Mouse (Mus musculus): ENCODE measurements around the gene Npas4.
"Not testable (repeated sequence)": the region's sequence is repeated elsewhere in the genome, so short reads cannot be mapped to it uniquely, and the experiment has no call there.

The Npas4 gene

GRCm38 (mm10) chr19:4994043-4994442, 3.9 kb upstream of the Npas4 start:
- no peak for DNase-seq (ENCODE audit: low read depth in 1 of 2, low spot score in 2 of 2)

DNA sequence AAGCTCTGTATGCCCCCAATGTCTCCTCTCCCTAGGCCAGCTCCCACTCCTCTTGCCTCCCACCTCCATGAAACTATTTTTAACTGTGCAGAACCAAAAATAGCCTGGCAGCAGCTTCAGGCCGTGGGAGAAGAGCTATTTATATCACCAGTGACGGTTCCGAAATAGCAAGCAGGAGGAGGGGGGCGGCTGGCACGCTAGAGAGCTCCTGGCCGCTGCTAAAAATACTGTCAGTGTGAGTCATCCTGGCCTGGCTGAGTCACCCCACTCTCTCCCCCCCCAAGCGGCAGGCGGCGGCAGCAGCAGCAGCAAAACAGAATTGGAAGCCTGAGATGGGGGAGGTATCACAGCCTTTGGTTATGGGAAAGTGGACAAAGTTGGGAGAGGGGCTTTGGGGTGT, 2.8 kb upstream of the Npas4 start:
- no peak for DNase-seq (ENCODE audit: low read depth in 1 of 2, low spot score in 2 of 2)

DNA sequence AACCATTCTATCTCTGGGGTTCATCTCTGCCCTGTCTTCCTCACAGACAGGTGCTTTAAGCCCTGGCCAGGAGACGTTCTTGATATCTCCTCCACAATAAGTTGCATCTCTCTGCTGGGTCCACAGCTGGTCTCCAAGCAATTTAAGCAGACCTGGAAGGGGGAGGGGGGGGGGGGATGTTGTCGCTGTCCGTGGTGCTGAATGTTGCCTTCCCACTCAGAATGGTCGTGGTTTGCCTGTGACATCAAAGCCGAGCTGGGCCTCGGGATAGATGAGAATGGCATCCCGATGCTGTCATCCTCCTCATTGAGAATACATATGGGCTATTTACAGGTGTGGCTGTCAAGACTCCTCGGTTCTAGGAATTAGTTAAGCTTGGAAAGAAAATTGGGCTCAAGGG, 2.3 kb upstream of the Npas4 start:
- DNase-seq (ENCODE audit: low read depth in 1 of 2, low spot score in 2 of 2), result no peak

DNA sequence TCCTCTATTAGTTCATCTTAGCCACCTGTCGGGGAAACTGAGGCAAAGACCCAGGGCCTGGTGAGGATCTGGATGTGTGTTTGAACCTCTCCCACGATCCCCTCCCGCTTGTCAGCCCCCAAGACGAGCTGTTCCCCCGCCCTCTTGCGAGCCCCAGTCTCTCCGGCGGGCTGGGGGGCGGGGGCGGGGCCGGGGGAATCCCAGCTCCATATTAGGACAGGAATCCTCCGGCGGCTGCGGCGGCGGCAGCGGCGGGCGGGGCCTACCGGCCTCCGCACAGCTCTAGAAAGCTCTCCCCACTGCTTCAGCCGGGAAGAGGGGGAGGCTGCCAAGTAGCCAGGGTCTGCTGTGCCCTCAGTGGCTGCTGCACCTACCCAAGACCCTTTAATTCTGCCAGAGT, 600 bp upstream of the Npas4 start:
- DNase-seq (ENCODE audit: low read depth in 1 of 2, low spot score in 2 of 2), result no peak

GRCm38 (mm10) chr19:4989434-4990255, 471 bp downstream of the Npas4 start:
- DNase-seq (ENCODE audit: low read depth in 1 of 2, low spot score in 2 of 2), result no peak

- DNase-seq (ENCODE audit: low read depth in 1 of 2, low spot score in 2 of 2), result peak; percentile 54 to 72
These were observed 1.1 kb downstream of the Npas4 start for GRCm38 (mm10) chr19:4989013-4989412.

DNA sequence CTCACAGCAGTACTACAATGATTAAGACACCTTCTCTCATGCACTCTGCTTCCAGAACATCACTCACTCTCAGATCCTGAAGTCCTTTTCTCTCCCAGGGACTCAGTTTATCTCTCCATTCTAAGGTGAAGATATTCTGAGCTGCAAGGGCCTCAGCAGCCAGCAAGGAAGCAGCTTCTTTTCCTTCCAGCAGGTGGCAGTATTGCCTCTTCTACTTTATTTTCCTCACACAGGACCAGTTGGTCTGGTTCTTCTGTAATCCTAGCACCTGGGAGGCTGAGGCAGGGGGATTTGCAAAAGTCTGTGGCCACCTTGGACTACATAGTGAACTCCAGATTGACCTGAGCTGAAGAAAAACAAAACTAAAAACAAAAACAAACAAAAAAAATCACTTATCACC, 8.3 kb downstream of the Npas4 start:
- no peak for DNase-seq (ENCODE audit: low read depth in 1 of 2, low spot score in 2 of 2)

- DNase-seq (ENCODE audit: low read depth in 1 of 2, low spot score in 2 of 2), result no peak
These were observed 21.9 kb downstream of the Npas4 start for GRCm38 (mm10) chr19:4968236-4968635.

DNA sequence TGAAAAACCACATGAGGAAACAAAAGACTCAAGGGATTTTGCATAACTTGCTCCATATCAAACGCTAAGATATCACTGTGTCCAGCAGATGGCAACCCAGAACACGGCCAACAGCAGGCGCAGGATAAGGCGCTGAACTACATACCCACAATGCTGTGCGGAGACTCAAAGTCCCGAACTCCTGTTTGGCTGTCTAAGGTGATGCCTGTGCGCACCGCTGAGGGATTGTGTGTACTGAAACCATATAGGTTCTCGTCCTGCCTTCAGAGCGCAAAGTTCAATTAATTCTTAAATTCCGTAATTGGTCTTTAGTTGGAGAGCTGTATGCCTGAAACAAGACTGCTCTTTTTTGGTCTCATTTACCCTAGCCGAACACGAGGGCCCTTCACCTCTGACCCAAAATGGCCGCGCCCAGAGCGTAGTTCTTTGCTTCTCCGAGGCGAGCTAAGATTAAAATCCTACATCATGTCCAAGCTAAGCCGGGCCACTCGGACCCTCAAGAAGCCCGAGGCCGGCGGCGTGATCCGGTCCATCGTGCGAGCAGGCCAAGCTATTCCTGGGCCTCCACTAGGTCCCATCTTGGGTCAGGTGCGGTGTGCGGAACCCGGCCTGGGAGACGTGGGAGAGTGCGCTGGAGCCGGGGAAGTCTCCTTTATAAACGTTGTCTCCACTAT, 28.1 kb downstream of the Npas4 start, which contains the start of gene Mrpl11:
Gene Mrpl11, plus strand, starts transcription at position 220 of the 674 bp plus-strand sequence.
- peak; percentile 71 to 80 for DNase-seq (ENCODE audit: low read depth in 1 of 2, low spot score in 2 of 2)

DNA sequence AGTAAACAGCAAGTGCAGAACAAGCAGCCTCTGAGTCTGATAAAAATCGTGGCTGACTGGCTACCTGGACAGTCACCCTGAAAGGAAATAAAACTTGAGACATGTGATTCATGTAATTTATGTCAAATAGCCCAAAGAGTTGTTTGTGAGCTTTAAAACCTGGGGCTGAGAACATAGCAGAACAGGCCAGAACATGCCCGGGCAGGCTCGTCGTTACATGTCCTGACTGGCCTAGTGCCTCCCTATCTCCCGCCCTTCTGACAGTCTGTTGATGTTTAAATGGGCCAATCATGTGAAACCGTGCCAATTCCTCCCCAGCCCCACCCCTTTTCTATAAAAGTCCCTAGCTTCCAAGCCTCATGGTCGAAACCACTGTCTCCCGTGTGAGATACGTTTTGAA, 41.5 kb downstream of the Npas4 start:
- not testable (repeated sequence) for DNase-seq (ENCODE audit: low read depth in 1 of 2, low spot score in 2 of 2)

DNA sequence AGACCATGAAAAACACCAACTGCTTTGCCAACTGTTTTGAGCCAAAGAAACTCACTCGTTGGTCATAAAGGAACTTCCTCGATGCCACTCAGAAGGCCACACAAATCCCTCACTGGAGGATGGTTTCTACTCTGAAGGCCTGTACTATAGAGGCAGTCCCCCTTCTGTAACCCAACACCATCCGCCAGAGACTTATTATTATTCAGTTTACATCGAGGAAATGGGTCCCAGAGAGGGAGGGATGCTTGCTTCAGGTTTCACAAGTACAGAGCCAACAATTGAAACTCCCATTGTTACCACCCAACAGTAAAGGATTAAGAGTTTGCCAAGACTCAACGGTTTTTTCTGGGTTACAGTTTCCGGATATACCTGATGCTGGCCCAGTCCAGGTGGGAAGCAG, 44.6 kb downstream of the Npas4 start:
- no peak for DNase-seq (ENCODE audit: low read depth in 1 of 2, low spot score in 2 of 2)

- DNase-seq (ENCODE audit: low read depth in 1 of 2, low spot score in 2 of 2), result no peak
These were observed 46.9 kb downstream of the Npas4 start for GRCm38 (mm10) chr19:4943253-4943588.

DNA sequence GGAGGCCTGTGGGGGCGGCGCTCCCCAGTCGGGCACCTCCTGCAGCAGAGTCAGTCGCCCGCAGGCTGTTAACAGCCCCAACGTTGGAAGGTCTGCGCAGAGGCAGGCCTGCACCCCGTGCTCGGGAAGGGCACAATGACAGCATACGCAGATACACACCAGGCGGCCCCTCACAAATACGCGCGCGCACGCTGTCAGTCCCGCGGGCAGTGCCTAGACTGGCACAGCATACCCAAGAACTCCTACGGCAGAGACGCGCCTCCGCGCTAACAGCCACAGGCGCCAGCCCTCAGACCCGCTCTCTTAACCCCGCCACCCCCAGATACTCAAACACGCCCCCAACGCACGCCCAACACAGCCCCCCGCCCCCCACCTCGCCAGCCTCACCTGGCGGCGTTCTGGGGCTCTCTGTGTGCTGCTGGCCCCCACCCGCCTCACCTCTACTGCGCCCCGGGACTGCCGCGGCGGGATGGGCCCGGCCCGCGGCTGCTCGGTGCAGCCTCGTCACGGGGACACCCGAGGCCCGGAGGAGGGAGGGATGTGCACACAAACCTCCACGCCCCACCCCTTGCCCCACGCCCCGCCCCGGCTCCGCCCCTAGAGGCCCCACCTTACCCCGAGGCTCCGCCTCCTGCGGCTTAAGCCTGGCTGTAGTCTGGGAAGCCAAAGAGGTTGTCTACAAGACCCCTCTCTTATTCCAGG, 47.4 kb downstream of the Npas4 start, which contains the start of gene Peli3:
Gene Peli3, minus strand, starts transcription at position 577 of the 702 bp plus-strand sequence.
- DNase-seq (ENCODE audit: low read depth in 1 of 2, low spot score in 2 of 2), result peak; percentile 24 to 43

DNA sequence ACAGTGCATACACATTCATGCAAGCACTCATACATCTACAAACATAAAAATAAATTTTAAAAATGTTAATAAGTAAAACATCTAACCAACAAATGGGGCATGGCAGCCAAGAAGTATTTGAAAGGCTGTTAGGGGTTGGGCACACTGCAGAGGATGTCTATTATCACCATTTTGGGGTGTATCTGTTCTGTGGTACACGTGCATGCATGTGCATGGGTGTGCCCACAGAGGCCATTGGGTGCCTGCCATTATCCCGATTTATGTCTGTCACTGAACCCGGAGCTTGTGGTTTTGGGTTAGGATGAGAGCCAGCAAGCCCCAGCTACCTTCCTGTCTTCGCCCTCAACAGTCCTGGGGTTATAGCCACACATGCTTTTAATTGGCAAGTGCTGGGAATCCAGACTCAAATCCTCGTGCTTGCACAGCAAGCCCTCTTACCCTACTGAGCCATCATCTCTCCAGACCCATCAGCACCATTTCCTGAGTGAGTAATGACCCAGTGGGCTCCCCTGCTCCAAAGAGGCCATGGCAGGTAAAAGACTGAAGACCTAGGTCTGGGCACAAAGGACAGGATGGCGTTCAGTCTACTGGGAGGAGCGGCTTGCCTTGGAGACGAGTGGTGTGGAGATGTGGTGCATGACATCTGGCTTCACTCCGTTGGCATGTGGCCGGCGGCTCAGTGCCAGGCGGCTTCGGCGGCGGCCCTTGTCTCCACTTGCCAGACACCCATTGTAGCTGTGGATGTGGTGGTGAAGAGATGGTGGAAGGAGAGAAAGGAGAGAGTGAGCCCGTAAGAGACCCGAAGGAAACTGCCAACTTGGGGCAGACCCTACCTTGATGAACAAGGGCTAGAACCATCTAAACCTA, 52.4 kb downstream of the Npas4 start:
- no peak for DNase-seq (ENCODE audit: low read depth in 1 of 2, low spot score in 2 of 2)

- DNase-seq (ENCODE audit: low read depth in 1 of 2, low spot score in 2 of 2), result no peak
These were observed 53.2 kb downstream of the Npas4 start for GRCm38 (mm10) chr19:4936896-4937295.
